ENCODE assay signal across 20 mouse cellular contexts in the genomic region with DNA sequence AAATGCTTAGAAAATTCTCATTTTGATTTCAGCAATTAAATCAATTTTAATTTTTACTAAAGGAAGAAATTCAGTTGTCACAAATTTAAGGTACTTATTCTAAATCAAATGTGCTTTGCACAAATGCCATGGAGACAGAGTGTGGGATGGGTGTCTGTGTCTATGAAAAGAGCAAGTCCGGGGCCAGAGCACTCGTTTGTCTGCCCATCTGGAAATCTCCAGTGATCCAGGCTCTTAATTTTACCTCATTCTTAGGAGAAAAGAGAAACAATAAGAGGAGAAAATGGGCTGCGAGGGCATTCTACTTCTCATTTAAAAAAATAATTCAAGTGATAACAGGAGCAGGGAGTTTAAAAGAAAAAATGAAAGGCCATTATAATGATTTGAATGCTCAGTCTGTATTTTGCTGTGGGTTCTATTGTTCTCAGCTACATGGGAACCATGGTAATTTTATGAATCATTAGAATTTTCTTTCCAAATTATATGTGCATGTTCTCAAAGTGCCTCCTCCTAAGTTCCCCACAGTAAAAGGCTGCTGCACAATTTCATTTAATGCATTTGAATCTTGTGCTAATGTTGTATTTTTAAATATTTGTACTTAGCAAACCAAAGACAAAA.
DNase-seq lines count a peak whose midpoint lies in the region; ATAC-seq and TF ChIP-seq lines count a peak whose summit lies in the region.
"Had no signal": no experiment of that assay in that cellular context is flagged by ENCODE, and none has a peak within 500 bp of the region (broad histone marks: within the 10 kb centered on the region; RNA-seq: fewer than 3 reads in every experiment).

No protein-coding gene starts in this region.

- H3K9ac ChIP-seq in midbrain, embryonic 14.5 days (replicated peaks; ENCODE audit: low read length): no peak overlapping the region
- H3K9ac ChIP-seq in midbrain, embryonic 11.5 days (ENCODE audit: low read length): no peak overlapping the region
- H3K9ac ChIP-seq in forebrain, embryonic 14.5 days (ENCODE audit: low read length): no peak overlapping the region
- no peak overlapping the region for H3K9ac ChIP-seq in heart, embryonic 12.5 days
- H3K9ac ChIP-seq: embryonic facial prominence, embryonic 12.5 days; heart, embryonic 13.5 days; hindbrain, embryonic 15.5 days had no signal

- no peaks in the 10 kb centered on the region for H3K27me3 ChIP-seq in midbrain, embryonic 14.5 days (ENCODE audit: control insufficient read depth, insufficient read depth, low read length)
- H3K27me3 ChIP-seq in midbrain, embryonic 11.5 days (ENCODE audit: control insufficient read depth, insufficient read depth, low read length): no peaks in the 10 kb centered on the region
- H3K27me3 ChIP-seq in forebrain, embryonic 14.5 days (replicated peaks; ENCODE audit: control insufficient read depth, insufficient read depth, low read length): no peaks in the 10 kb centered on the region
- no peaks in the 10 kb centered on the region for H3K27me3 ChIP-seq in heart, embryonic 12.5 days (replicated peaks)
- H3K27me3 ChIP-seq: embryonic facial prominence, embryonic 12.5 days; heart, embryonic 13.5 days; hindbrain, embryonic 15.5 days had no signal

- no peak overlapping the region for H3K27ac ChIP-seq in midbrain, embryonic 14.5 days (replicated peaks; ENCODE audit: low read depth, low read length)
- H3K27ac ChIP-seq in midbrain, embryonic 11.5 days (ENCODE audit: low read depth, low read length): no peak overlapping the region
- H3K27ac ChIP-seq in forebrain, embryonic 14.5 days (ENCODE audit: low read depth, low read length): no peak overlapping the region; the same call in 1 of the 2 replicates
- no peak overlapping the region for H3K27ac ChIP-seq in heart, embryonic 12.5 days (ENCODE audit: poor library complexity, severe bottlenecking)
- H3K27ac ChIP-seq: embryonic facial prominence, embryonic 12.5 days; heart, adult 2 months; heart, embryonic 13.5 days; hindbrain, embryonic 15.5 days had no signal

- H3K9me3 ChIP-seq in midbrain, embryonic 14.5 days (ENCODE audit: control insufficient read depth, low read length): no peaks in the 10 kb centered on the region
- no peaks in the 10 kb centered on the region for H3K9me3 ChIP-seq in midbrain, embryonic 11.5 days (ENCODE audit: control insufficient read depth, low read length)
- H3K9me3 ChIP-seq in forebrain, embryonic 14.5 days (replicated peaks; ENCODE audit: control insufficient read depth, low read length): no peaks in the 10 kb centered on the region
- H3K9me3 ChIP-seq in heart, embryonic 12.5 days (replicated peaks): no peaks in the 10 kb centered on the region
- H3K9me3 ChIP-seq: embryonic facial prominence, embryonic 12.5 days; G1E; heart, embryonic 13.5 days; hindbrain, embryonic 15.5 days had no signal

- H3K36me3 ChIP-seq in midbrain, embryonic 14.5 days (ENCODE audit: control insufficient read depth, insufficient read depth, low read length): no peaks in the 10 kb centered on the region
- H3K36me3 ChIP-seq in midbrain, embryonic 11.5 days (ENCODE audit: control insufficient read depth, insufficient read depth, low read length): no peaks in the 10 kb centered on the region
- no peaks in the 10 kb centered on the region for H3K36me3 ChIP-seq in forebrain, embryonic 14.5 days (ENCODE audit: control insufficient read depth, insufficient read depth, low read length)
- H3K36me3 ChIP-seq in heart, embryonic 12.5 days: no peaks in the 10 kb centered on the region
- H3K36me3 ChIP-seq: embryonic facial prominence, embryonic 12.5 days; heart, embryonic 13.5 days; hindbrain, embryonic 15.5 days had no signal

- 39% methylated on average over 3 of the region's 3 CpGs for WGBS in midbrain, embryonic 14.5 days
- WGBS in midbrain, embryonic 11.5 days: 54% methylated on average over 3 of the region's 3 CpGs
- WGBS in forebrain, embryonic 14.5 days: 5% methylated on average over 3 of the region's 3 CpGs
- 82% methylated on average over 3 of the region's 3 CpGs for WGBS in heart, embryonic 12.5 days

- no peak overlapping the region for H3K4me2 ChIP-seq in midbrain, embryonic 14.5 days (ENCODE audit: low read length)
- no peak overlapping the region for H3K4me2 ChIP-seq in midbrain, embryonic 11.5 days
- H3K4me2 ChIP-seq in forebrain, embryonic 14.5 days (ENCODE audit: low read length): no peak overlapping the region
- H3K4me2 ChIP-seq in heart, embryonic 12.5 days: no peak overlapping the region
- H3K4me2 ChIP-seq: embryonic facial prominence, embryonic 12.5 days; heart, embryonic 13.5 days; hindbrain, embryonic 15.5 days had no signal

- no peak overlapping the region for H3K4me3 ChIP-seq in midbrain, embryonic 14.5 days (replicated peaks; ENCODE audit: low read depth, low read length)
- no peak overlapping the region for H3K4me3 ChIP-seq in midbrain, embryonic 11.5 days (ENCODE audit: low read depth, low read length)
- no peak overlapping the region for H3K4me3 ChIP-seq in forebrain, embryonic 14.5 days (ENCODE audit: low read depth, low read length)
- H3K4me3 ChIP-seq in heart, embryonic 12.5 days: no peak overlapping the region
- H3K4me3 ChIP-seq: embryonic facial prominence, embryonic 12.5 days; heart, adult 2 months; heart, embryonic 13.5 days; hindbrain, embryonic 15.5 days had no signal

- no peak for TF ChIP-seq CTCF in brain, embryonic 14.5 days (IDR thresholded peaks at IDR 0.05; ENCODE audit: borderline replicate concordance, extremely low read depth, insufficient read depth, insufficient read length)

- no peaks in the 10 kb centered on the region for H3K4me1 ChIP-seq in midbrain, embryonic 14.5 days (ENCODE audit: control insufficient read depth, insufficient read depth, low read length)
- H3K4me1 ChIP-seq in midbrain, embryonic 11.5 days (ENCODE audit: control insufficient read depth, insufficient read depth, low read length): peaks cover 2% of the 10 kb centered on the region; the same call in 1 of the 2 replicates
- H3K4me1 ChIP-seq in forebrain, embryonic 14.5 days (ENCODE audit: control insufficient read depth, insufficient read depth, low read length): 0 out of 2 replicates have a peak, but pooled peaks cover 8% of the 10 kb centered on the region
- no peaks in the 10 kb centered on the region for H3K4me1 ChIP-seq in heart, embryonic 12.5 days (replicated peaks)
- H3K4me1 ChIP-seq: embryonic facial prominence, embryonic 12.5 days; heart, embryonic 13.5 days; hindbrain, embryonic 15.5 days had no signal

- DNase-seq in midbrain, embryonic 14.5 days: peak; percentile 12
- no peak for DNase-seq in midbrain, embryonic 11.5 days (ENCODE audit: low spot score, missing footprints)
- DNase-seq in brain, embryonic 14.5 days (ENCODE audit: low read depth): peak; percentile 75
- peak; percentile 49 for DNase-seq in forebrain, embryonic 14.5 days (ENCODE audit: low spot score)
- DNase-seq in telencephalon, adult 2 months (ENCODE audit: low read depth, low spot score): peak; percentile 38
- no peak for DNase-seq in kidney, adult 18-20 months
- DNase-seq: adrenal gland, postnatal 10 days; cerebellum, adult 18-20 months; cerebellum, adult 9-11 months; gastrocnemius, postnatal 14 days; heart, adult 2 months; heart, postnatal 36 days; kidney, adult 8-10 months had no signal

- ATAC-seq in midbrain, embryonic 14.5 days (ENCODE audit: low FRiP score, low TSS enrichment): no peak
- no peak for ATAC-seq in midbrain, embryonic 11.5 days (ENCODE audit: low FRiP score)
- peak; percentile 61 for ATAC-seq in forebrain, embryonic 14.5 days
- ATAC-seq in heart, embryonic 12.5 days (ENCODE audit: insufficient number of reproducible peaks, low FRiP score): no peak
- ATAC-seq: CD4-positive, CD25-positive, alpha-beta regulatory T cell, adult 4 months; intestine, embryonic 16.5 days had no signal

- no peak for TF ChIP-seq POLR2A in brain, embryonic 14.5 days (IDR thresholded peaks at IDR 0.05; ENCODE audit: borderline replicate concordance, extremely low read depth, insufficient read depth, insufficient read length, poor library complexity, severe bottlenecking)

Comparison
In these comparisons a context has a peak if more than half of its experiments do, and no peak if none do; other contexts are left out.
1. DNase-seq: peak in midbrain, embryonic 14.5 days (single experiment), brain, embryonic 14.5 days (single experiment), forebrain, embryonic 14.5 days (single experiment) and telencephalon, adult 2 months (single experiment); none in midbrain, embryonic 11.5 days (single experiment) and kidney, adult 18-20 months (single experiment).